Mouse (Mus musculus) frontal cortex, postnatal 25 days (tissue): ENCODE measurements around the gene Aqp9.
A peak's percentile ranks its signal among the peaks of the same experiment; 100 is the strongest.
"Not testable (repeated sequence)": the region's sequence is repeated elsewhere in the genome, so short reads cannot be mapped to it uniquely, and the experiment has no call there.

Source experiments
- DNase-seq, 2 experiments: peaks; one replicate each; pipeline ENCODE4 v3.0.0; 2022; ENCODE audit warnings: low spot score in 2 of 2

The Aqp9 gene

DNA sequence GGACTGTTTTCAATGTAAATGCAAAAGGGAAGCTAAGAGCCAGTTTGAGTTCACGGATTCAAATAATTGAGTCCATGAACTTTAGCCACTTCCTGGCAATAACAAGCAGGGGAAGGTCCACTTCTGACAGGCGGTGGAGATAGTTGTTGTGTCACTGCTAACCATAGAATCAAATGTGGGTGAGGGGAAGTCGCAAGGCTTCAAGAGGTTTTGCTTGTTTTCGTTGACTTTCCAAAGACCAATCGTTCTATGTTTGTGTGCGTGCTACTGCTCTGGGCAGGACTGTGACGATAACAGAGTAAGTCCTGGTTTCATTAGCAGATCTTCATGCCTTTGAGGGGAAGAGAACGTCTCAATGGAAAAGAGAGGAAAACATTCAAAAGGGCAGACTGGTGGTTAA is 28.3 kb downstream of the Aqp9 start:
- no peak for DNase-seq

DNA sequence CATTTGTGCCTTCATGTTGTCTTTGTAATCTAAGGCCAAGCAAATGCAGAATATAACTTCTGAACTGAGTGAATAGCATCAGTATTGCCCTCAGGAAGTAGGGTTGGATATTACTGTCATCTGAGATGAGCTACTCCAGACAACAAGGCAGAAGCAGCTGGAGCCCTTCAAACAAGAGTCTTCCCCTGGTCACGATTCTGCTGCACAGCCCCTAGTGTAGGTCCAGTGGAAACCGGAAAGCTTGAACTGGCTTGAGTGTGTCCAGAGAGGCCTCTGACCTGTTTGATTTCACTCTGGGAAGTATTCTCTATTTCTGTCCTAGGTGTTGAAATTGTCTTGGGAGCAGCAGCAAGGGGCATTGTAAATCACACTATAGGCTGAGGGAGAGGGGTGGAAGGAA is 29.5 kb downstream of the Aqp9 start:
- DNase-seq, result no peak

DNA sequence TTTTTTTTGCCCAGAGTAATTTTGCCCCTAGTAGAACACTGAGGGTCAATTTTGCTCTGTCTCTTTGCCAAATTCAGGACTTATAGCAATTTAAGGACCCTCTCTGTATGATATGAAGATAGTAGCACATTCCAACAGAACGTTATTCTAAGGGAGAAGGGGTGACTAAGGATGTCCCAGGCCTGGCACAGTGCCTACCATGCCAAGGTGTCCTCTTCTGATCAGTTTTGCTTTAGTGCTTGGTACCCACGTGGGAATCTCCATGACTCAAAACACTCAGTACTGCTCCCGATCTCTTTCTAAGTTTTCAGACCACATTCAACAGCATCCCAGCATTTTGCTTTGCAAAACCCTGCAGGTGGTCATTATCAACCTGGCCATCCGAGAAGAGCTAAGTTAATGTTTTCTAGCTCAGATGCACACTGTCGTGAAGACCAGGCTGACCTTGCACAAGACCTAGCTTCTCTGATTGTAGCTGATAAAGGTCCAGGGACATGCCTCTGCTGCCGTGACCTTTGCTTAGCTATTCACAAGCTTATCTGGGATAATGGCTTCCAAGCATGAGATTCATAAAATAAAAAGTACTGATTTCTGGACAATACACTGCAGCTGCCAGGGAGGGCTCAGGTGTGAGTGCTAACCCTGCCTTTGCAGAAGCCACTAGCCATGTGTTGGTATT is 31.1 kb downstream of the Aqp9 start:
- no peak for DNase-seq

DNA sequence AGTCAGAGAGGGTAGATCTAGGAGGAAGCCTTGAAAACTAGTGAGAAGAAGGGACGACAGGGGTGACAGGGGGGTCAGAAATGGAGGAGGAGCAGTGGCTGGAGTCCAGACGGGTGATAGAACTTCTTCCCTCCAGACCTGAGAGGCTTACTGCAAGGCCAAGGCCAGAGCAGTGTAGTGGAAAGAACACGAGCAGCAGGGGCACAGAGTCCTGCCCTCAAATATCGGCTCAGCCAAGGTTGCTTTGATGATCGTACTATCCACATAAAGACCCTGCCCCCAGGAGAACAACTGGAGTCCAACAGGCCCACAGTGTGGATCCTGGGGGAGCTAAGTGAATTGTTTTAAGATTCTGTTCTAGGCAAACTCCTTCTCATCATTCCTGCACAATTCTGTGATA is 33.4 kb downstream of the Aqp9 start:
- no peak for DNase-seq

DNA sequence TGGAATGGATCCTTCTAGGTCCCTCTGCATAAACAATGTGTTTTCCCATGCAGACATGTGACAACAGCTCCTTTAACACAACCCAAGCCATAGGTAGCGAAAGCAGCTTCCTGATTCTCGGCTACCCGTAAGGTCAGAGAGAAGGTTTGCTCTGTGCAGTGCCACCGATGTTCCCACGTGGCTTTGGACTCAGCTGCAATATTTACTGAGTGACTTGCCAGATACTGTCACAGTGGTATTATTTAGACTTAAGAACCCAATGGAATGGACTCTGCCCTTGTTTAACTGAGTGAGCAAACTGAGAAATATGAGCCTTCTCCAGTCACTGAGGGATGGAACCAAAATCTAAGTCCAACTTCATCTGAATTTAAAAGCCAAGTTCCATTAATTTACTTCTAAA is 35.3 kb downstream of the Aqp9 start:
- no peak for DNase-seq

DNA sequence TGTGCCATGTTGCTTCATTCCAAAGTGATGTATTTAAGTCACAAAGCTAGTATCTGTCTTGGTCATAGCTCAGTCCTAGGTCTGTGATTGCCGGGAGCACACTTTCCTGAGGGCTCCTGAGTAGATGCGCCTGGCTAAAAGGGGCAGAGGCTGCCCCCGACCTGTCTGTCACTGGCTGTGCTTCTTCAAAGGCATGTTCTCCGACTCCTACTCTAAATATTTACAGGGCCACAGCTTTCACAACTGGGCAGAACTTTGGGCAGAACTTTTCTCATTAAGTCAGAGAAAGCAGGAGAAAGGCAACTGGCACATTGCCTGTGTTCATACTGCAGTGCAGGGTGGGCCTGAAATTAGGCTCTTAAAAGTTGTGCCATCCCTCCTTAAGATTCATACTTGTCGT is 36.7 kb downstream of the Aqp9 start:
- no peak for DNase-seq

DNA sequence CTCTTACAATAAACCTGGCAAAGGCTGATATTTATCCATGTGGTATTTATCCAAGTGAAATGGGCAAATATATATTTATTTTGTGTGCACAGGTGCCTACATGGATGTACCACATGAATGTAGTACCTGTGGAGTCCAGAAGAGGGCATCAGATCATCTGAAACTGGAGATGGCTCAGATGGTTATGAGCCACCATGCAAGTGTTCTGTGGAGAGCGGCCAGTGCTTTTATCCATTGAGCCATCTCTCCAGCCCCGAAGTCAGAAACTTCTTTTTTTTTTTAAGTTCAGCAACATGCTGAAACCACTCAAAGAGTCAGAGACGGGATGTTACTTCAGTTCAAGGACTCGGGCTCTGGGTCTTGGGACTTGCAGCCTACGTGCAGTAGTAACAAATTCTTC is 39.6 kb downstream of the Aqp9 start:
- DNase-seq, result peak; percentile 10 to 52

DNA sequence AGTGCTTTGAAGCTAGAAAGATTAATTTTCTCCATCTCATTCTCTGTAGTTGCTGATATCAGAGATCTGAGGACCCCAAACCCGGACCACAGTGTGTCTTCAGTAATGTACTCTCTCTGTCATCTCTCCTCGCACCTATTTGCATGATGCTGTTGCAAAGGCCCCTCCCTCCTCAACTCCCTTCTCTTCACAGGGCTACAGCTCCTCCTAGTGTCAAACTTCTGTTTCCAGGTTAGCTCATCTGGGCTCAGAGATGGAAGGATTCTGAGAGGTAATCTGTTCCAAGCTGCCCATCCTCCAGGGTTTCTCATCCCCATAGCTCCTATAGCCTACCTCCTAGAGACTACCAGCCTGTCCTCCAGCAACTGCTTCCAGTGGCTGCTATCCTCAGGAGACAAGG is 42.3 kb downstream of the Aqp9 start:
- DNase-seq, result peak; percentile 3 to 19

DNA sequence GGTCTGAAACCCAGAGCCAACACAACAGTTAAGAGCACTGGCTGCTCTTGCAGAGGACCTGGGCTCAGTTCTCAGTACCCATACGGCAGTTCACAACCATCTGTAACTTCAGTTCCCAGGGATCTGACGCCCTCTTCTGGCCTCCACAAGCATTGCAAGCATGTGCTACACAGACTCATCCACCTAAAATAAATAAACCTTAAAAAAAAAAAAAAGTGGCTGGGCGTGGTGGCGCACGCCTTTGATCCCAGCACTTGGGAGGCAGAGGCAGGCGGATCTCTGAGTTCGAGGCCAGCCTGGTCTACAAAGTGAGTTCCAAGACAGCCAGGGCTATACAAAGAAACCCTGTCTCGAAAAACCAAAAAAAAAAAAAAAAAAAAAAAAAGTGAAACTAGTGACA is 45.4 kb downstream of the Aqp9 start:
- DNase-seq, result not testable (repeated sequence)

DNA sequence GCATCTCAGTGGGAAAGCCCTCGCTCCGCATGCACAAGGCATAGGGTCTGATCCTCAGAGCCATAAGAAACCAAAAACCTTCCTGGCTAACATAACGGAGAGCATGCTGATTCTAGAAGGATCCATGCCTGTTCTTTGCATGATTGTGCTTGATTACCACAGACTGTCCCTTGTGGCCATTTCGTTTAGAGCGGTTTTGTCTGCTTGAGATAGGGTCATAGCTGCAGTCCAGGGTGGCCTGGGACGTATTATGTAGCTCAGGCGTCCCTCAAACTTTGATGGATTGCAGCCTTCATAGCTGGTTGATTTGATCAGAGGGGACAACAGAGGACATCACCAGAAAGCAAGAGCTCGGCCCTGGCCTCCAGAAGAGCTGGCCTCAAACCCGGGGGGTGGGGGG is 47.6 kb downstream of the Aqp9 start:
- no peak for DNase-seq

DNA sequence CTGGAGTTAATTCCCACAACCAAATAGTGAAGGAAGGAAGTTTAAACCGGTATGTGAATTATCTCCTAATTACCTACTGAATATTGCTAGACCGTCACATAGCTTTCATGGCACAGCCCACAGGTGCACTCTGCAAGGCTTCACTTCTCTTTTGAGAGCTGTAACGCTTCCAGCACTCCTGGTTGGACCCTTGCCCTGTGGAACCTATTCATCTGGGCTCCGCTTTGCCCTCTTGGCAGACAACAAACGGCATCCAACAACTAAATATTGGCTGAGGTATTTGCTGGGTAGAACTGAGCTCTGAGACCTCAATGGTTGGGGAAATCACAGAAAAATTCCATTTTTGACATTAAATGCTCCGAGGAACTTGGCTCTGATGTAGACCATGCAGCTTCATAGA is 55.3 kb downstream of the Aqp9 start:
- no peak for DNase-seq

DNA sequence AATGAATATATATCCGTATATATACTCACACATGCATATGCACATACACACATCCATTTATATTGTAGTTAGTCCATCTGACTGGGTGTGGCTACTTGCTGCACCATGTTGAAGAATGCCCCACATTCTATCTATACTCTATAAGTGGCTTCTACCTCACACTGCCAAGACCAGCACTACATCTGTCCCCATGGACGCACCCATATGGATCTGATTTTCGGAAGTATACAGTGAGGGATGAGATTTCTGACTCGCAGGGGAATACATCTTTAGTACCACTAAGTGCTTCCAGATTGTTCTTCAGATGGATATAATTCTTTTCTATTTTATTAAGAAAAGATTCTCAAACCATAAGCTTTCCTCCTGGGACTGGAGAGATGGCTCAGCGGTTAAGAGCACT is 65.0 kb downstream of the Aqp9 start:
- DNase-seq, result no peak

DNA sequence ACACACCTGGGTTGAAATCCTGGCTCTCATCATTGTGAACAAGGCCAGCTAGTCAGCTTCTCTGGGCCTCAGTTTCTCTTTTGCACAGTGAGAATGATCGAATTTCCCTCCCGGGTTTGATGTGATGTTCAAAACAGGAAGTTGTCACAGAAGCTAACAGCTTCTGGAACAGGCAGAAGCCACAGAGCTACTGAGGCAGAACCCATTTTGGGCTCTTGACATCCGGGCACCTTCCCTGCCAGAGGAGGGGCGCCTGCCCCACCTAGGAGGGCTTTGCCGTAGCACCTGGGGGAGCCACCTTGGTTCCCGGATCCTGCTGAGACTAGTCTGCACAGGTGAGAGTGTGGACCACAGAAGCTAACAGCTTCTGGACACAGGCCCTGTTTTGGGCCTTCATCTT is 74.4 kb downstream of the Aqp9 start:
- no peak for DNase-seq

DNA sequence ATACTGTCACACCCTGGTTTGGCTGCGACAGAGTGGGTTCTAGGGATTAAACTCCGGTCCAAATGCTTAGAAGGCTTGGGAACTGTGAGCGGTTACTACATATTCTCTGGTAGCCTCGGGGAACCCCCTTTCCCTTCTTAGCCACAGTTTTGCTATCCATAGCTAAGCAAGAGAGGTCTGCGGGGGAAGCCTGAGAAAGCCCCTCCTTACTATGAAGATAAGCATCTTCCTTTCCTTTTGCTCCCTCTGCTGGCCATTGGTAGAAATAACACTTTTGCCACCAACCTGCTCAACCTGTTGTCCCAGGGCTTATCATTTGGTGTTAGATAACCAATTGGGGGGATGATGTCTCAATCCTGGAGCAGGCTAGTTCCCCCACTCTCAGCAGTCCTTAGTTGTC is 76.4 kb downstream of the Aqp9 start:
- no peak for DNase-seq

DNA sequence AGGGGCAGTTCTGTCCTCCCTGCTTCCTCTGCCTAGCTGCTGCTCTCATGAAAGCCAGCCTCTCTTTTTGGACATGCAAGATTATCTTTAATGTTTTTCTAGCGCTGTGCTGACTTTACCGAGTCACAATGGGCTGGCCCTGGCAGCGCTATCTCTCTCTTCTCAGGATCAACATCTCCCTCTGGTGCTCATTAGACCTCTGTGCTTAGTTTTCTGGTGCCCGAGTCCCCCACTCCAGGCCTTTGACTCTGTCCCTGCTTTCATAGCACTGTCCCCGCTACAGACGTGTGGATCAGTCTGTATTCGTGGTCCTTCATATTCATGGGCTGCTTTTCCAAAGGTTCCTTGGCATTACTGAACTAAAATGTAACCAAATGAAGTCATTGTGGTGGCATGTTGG is 89.3 kb downstream of the Aqp9 start:
- no peak for DNase-seq

DNA sequence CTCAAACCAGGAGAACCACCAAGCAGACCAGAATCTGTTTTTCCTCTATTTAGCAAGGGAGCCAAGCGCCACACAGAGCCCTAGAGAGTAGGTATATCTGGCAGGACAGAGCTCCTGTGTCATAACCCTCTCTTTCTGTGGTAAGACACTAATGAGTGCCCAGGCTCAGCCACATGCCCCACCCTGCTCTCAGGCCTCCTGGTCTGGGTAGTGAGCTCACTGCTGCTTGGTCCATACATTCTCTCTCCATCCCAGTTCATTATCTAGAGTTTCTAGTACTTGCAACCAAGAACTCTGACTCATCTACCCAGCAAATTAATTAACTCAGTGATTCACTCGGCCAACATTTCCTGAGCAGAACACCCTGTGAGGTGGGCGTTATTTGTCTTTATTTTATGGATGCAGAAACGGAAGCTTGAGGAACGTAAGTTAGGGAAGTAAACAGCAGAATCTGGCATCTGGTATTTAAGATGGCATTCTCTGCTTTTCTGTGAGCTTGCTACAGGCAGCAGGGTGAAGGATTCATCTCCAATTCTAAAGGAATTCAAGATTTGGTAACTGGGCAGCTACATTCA is 91.1 kb downstream of the Aqp9 start:
- DNase-seq, result peak in 1 of 2 experiments; percentile 3

DNA sequence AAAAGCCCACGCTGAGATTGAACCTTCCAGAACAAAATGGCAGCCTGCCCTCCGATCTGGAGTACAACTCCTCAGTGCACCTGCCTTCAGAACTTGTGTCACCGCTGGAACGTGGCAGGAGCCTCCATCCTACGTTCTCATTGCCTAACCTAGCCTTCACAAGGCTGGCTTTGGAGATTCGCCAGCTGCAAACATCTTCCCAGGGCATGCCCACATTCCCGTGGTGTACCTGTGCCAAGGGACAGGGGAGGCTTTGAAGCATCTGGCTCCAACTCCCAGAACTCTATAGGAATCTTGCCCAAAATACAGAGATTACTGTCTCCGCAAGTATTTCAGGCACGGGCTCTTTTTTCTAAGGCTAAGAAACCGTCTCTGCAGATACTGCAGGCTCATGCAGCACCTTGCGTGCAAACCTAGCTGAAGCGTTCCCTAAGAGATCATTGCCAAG is 92.3 kb downstream of the Aqp9 start:
- no peak for DNase-seq

DNA sequence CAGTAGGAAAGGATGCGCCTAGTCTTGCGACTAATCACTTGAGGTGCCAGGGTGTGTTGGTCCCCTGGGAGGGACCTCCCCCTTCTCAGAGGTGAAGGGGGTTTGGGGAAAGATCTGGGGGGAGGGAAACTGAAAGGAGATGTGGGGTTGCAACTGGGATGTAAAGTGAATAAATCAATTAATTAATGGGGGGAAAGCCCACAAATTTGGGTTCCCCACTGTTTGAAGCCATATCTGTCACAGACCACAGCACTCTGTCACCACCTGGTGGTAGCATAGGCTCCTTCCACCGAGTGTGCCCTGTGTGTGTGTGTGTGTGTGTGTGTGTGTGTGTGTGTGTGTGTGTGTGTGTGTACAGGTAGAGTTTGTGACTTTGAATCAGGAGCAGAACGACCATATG is 94.7 kb downstream of the Aqp9 start:
- DNase-seq, result peak in 1 of 2 experiments; percentile 38

DNA sequence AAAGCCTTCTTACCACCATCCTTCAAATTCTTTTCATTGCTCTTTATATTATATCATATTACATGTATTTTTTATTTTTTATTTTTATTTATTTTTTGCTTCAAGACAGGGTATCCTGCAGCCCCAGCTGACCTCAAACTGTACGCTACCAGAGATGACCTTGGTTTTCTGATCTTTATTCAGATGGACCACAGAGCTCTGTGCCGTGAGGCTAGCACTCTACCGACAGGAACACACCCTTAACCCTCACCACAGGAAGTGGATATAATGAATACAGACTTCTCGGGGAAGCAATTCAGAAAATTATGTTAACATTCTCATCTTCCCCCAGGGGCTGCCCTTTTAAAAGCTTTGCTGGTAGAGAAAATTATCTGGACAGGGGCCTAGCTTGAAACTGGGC is 95.4 kb downstream of the Aqp9 start:
- DNase-seq, result peak in 1 of 2 experiments; percentile 2

DNA sequence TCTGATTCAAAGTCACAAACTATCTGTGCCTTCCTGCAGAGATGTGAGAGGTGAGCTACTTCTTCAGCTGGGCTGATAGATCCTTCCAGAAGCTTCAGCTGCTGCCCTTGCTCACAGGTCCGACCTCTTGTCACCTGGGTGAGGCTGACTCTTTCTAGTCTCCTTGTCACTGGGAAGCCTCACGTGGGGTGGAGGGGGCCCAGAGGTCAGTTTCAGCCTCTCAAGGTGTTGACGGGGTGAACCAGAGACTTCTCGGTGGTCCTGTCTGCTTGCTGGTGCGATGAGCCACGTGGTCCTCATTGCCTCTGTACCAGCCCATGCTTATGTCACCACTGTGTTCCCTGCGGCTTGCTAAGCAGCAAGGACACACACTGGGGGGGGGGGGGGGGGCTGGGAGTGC is 96.0 kb downstream of the Aqp9 start:
- DNase-seq, result peak in 1 of 2 experiments; percentile 3

DNA sequence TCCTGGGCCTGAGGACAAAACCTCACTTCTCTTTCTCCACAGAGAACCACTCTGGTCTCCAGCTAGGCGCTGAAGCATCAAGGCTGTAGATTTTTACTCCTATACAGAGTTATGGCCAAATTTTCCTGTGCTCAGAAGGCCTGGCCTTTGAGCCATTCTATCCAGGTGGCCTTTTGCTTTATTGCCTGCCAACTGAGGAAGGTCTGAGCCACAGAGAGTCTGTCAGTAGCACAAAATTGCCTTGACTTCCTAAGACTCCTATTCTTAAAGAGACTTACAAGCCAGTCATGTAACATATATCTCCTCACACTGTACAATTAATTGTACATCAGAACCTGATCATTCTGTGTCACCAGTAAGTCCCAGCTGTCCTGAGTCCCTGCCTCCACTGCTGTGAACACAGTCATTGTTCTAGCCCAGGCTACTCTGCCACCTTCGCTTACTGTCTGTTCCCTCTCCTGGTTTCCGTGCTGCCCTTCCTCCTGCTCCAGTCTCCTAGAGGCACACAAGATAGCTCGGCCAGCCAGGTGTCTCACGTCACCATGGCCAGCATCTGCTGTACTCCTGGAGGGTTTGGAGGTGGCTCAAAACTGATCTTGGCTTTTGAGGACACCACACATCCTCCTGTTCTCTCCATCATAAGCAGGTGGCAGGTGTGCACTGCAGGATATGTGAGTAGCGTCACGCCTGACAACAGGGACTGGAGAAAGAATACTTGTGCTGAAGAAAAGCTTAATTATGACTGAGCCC is 96.7 kb downstream of the Aqp9 start:
- DNase-seq, result peak in 1 of 2 experiments; percentile 3

DNA sequence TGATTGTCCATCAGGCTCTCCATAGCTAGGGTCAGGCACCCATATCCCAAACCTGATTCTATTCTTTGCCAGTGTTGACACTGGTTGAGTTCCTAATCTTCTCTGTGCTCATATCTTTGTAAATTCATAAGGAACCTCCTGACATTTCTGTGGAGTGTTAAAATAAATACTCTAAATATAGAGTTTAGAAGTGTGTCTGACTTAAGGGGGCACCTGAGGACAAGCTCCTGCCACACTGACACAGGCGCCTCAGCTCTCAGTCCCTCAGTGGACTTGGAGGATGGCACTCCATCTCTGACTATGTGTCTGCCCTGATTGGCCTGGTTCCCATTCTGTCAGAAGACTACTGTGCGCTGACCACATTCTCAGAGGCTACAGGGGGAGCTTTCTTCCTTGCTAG is 97.9 kb downstream of the Aqp9 start:
- DNase-seq, result no peak

DNA sequence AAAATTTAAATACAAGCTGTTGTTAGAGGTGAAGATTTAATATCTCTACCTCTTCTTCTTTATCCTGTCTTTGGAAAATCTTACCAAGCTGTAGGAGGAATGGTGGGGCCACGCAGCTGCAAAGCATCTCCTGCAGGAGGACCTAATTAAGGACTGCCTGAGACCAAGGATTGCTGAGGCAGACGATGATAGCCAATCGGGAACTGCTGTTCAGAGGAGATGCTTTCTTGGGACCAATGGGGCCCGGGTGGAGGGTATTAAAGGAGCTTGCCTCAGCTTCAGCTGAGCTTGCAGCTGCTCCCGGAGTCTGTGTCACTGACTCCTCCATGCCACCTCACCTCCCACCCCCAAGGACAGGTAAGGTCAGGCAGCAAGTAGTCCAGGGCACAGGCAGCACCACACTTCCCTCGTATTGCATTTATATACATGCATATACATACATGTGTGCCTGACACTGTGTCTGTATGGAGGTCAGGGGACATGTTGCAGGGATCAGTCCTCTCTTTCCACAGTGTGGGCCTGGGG is 99.6 kb downstream of the Aqp9 start:
- no peak for DNase-seq
